In genomic region chr13:26867794-26868193, GRCm38 (mm10) we compare ENCODE assay signal across 25 mouse cellular contexts.
DNase-seq lines count a peak whose midpoint lies in the region; ATAC-seq lines count a peak whose summit lies in the region.
"Had no signal": no experiment of that assay in that cellular context is flagged by ENCODE, and none has a peak within 500 bp of the region (broad histone marks: within the 10 kb centered on the region; RNA-seq: fewer than 3 reads in every experiment).

No protein-coding gene starts in this region.

- 79% methylated on average over 3 of the region's 3 CpGs for WGBS in hindbrain, embryonic 13.5 days

- H3K27me3 ChIP-seq in hindbrain, embryonic 13.5 days: no peaks in the 10 kb centered on the region
- H3K27me3 ChIP-seq: CH12.LX; forebrain, embryonic 13.5 days; heart, embryonic 15.5 days; hindbrain, embryonic 15.5 days; Patski had no signal

- H3K9me3 ChIP-seq in hindbrain, embryonic 13.5 days: no peaks in the 10 kb centered on the region
- H3K9me3 ChIP-seq: forebrain, embryonic 13.5 days; heart, embryonic 15.5 days; hindbrain, embryonic 15.5 days had no signal

- no peak overlapping the region for H3K27ac ChIP-seq in hindbrain, embryonic 13.5 days
- H3K27ac ChIP-seq: forebrain, embryonic 13.5 days; heart, adult 2 months; heart, embryonic 15.5 days; hindbrain, embryonic 15.5 days had no signal

- no peaks in the 10 kb centered on the region for H3K36me3 ChIP-seq in hindbrain, embryonic 13.5 days
- H3K36me3 ChIP-seq: heart, embryonic 15.5 days; hindbrain, embryonic 15.5 days had no signal

- no peak overlapping the region for H3K4me3 ChIP-seq in hindbrain, embryonic 13.5 days
- H3K4me3 ChIP-seq: forebrain, embryonic 13.5 days; heart, adult 2 months; heart, embryonic 15.5 days; hindbrain, embryonic 15.5 days had no signal

- no peak overlapping the region for H3K4me2 ChIP-seq in hindbrain, embryonic 13.5 days
- H3K4me2 ChIP-seq: forebrain, embryonic 13.5 days; heart, embryonic 11.5 days; heart, embryonic 15.5 days; hindbrain, embryonic 15.5 days had no signal

- peak; percentile 85 for ATAC-seq in frontal cortex, adult (ENCODE audit: low TSS enrichment)
- ATAC-seq in hindbrain, embryonic 13.5 days (ENCODE audit: low FRiP score): no peak
- ATAC-seq: activated CD4-positive, CD25-positive, alpha-beta regulatory T cell, adult 4 months; forebrain, embryonic 13.5 days; intestine, embryonic 16.5 days; Patski had no signal

- DNase-seq in frontal cortex, postnatal 25 days (ENCODE audit: low spot score in 2 of 2): no peak
- DNase-seq in layer of hippocampus, postnatal 36 days: peak; percentile 4 to 5
- DNase-seq in layer of hippocampus, postnatal 10 days (ENCODE audit: low spot score in 2 of 2): no peak
- DNase-seq in right cerebral cortex, adult 2 months (ENCODE audit: low spot score in 2 of 2): peak; percentile 8 to 13
- no peak for DNase-seq in right cerebral cortex, postnatal 10 days (ENCODE audit: low spot score in 2 of 2)
- DNase-seq in telencephalon, adult 2 months (ENCODE audit: low read depth, low spot score): peak; percentile 28
- DNase-seq: adrenal gland, adult 2 months; adrenal gland, postnatal 25 days; cerebellum, adult 11 months; cerebellum, adult 8-10 months; cerebellum, postnatal 14 days; embryo, embryonic 11 days; gastrocnemius, postnatal 14 days; heart, adult 2 months; heart, postnatal 14 days had no signal

- H3K4me1 ChIP-seq in hindbrain, embryonic 13.5 days (replicated peaks): no peaks in the 10 kb centered on the region; the same call in 1 of the 2 replicates
- H3K4me1 ChIP-seq: heart, embryonic 15.5 days had no signal

- no peak overlapping the region for H3K9ac ChIP-seq in hindbrain, embryonic 13.5 days
- H3K9ac ChIP-seq: forebrain, embryonic 13.5 days; heart, embryonic 15.5 days; hindbrain, embryonic 15.5 days had no signal

Comparison
In these comparisons a context has a peak if more than half of its experiments do, and no peak if none do; other contexts are left out.
1. DNase-seq: peak in layer of hippocampus, postnatal 36 days (2 of 2), right cerebral cortex, adult 2 months (2 of 2) and telencephalon, adult 2 months (single experiment); none in frontal cortex, postnatal 25 days (0 of 2), layer of hippocampus, postnatal 10 days (0 of 2) and right cerebral cortex, postnatal 10 days (0 of 2).